Mouse (Mus musculus): Measurements from ENCODE around the gene Gm14137.

GRCm38 (mm10) chr2:119208344-119209175, 34.3 kb downstream of the Gm14137 start, which contains the start of the genes Zfyve19 and Dnajc17:
- TF ChIP-seq POLR2AphosphoS2 (IDR thresholded peaks at IDR 0.05; ENCODE audit: low read depth, low read length) (no peak), USF2 (conservative IDR thresholded peaks at IDR 0.05; ENCODE audit: low read depth, low read length) (no peak), POLR2A (IDR thresholded peaks at IDR 0.05; ENCODE audit: low read depth, low read length) (peak; percentile 77), EP300 (IDR thresholded peaks at IDR 0.05; ENCODE audit: low read length) (peak; percentile 54), SMC3 (IDR thresholded peaks at IDR 0.05; ENCODE audit: low read depth, low read length) (no peak), CTCF (conservative IDR thresholded peaks at IDR 0.05 in 1 of 2, IDR thresholded peaks at IDR 0.05 in 1 of 2; ENCODE audit: low read depth in 2 of 2, low read length in 2 of 2) (no peak), NRF1 (IDR thresholded peaks at IDR 0.05; ENCODE audit: low read depth, low read length) (peak; percentile 78), MAFK (IDR thresholded peaks at IDR 0.05; ENCODE audit: insufficient replicate concordance, low read length) (no peak), CHD2 (IDR thresholded peaks at IDR 0.05; ENCODE audit: low read length) (peak; percentile 35; the same call in 1 of the 2 replicates), HCFC1 (IDR thresholded peaks at IDR 0.05; ENCODE audit: low read depth, low read length) (peak; percentile 96)
